Comparison of ENCODE assay signal across 11 mouse cellular contexts in the genomic region with DNA sequence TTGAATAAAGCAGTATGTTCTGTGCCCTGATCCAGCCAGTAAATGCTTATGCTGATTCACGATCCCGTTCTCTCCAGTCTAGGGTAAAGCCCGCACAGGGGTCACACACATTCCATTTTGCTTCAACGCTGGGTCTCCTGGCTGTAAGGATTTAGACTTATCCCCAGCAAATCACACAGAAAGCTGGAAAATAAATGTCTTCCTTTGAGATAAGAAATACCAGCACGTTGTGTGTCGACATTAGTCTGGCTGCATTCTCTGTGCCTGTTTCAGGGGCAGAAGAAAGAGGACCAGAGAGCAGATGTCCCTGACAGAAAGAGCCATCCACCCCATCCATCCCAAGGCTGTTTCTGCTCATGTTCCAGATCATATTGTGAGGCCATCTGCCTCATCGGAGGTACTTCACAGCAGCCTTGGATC. TPM values are rescaled to one million over a fixed set of nuclear protein-coding genes. Genes with fewer than 3 reads are reported as not detected.
DNase-seq lines count a peak whose midpoint lies in the region; ATAC-seq and TF ChIP-seq lines count a peak whose summit lies in the region.
"Had no signal": no experiment of that assay in that cellular context is flagged by ENCODE, and none has a peak within 500 bp of the region (broad histone marks: within the 10 kb centered on the region; RNA-seq: fewer than 3 reads in every experiment).

No protein-coding gene starts in this region.

- TF ChIP-seq CTCF in midbrain, postnatal 0 days (IDR thresholded peaks at IDR 0.05): no peak

- no peaks in the 10 kb centered on the region for H3K36me3 ChIP-seq in kidney, embryonic 15.5 days
- H3K36me3 ChIP-seq in midbrain, postnatal 0 days (ENCODE audit: insufficient read depth, low read length): no peaks in the 10 kb centered on the region
- H3K36me3 ChIP-seq in midbrain, embryonic 16.5 days (ENCODE audit: control insufficient read depth, insufficient read depth, low read length): no peaks in the 10 kb centered on the region
- H3K36me3 ChIP-seq: heart, embryonic 10.5 days; liver, embryonic 13.5 days had no signal

- DNase-seq in kidney, postnatal 10 days: no peak
- DNase-seq in midbrain, postnatal 0 days (ENCODE audit: low spot score): peak; percentile 64
- peak; percentile 95 for DNase-seq in cerebellum, adult 9-11 months
- no peak for DNase-seq in liver
- DNase-seq in urinary bladder, postnatal 25 days (ENCODE audit: low spot score): no peak
- DNase-seq: heart, postnatal 36 days; liver, embryonic 13.5 days; thymus, postnatal 4 days had no signal

- peak overlapping the region; percentile 69; the same call in 1 of the 2 replicates for H3K27ac ChIP-seq in kidney, embryonic 15.5 days
- no peak overlapping the region for H3K27ac ChIP-seq in midbrain, postnatal 0 days (ENCODE audit: low read depth, low read length)
- H3K27ac ChIP-seq in midbrain, embryonic 16.5 days (ENCODE audit: low read length): no peak overlapping the region
- H3K27ac ChIP-seq: heart, embryonic 10.5 days; liver, embryonic 13.5 days had no signal

- 53% methylated on average over 7 of the region's 7 CpGs for WGBS in kidney, embryonic 15.5 days
- 79% methylated on average over 7 of the region's 7 CpGs for WGBS in midbrain, postnatal 0 days
- WGBS in midbrain, embryonic 16.5 days: 73% methylated on average over 7 of the region's 7 CpGs

- H3K27me3 ChIP-seq in kidney, embryonic 15.5 days: no peaks in the 10 kb centered on the region
- no peaks in the 10 kb centered on the region for H3K27me3 ChIP-seq in midbrain, postnatal 0 days (ENCODE audit: insufficient read depth, low read length)
- H3K27me3 ChIP-seq in midbrain, embryonic 16.5 days (ENCODE audit: control insufficient read depth, insufficient read depth, low read depth, low read length): no peaks in the 10 kb centered on the region; the same call in 1 of the 2 replicates
- H3K27me3 ChIP-seq: liver, embryonic 13.5 days had no signal

- peak overlapping the region; percentile 28; the same call in 1 of the 2 replicates for H3K4me2 ChIP-seq in kidney, embryonic 15.5 days
- no peak overlapping the region for H3K4me2 ChIP-seq in midbrain, postnatal 0 days (ENCODE audit: low read depth, low read length, poor library complexity, severe bottlenecking)
- H3K4me2 ChIP-seq in midbrain, embryonic 16.5 days (ENCODE audit: low read length): no peak overlapping the region
- H3K4me2 ChIP-seq: liver, embryonic 13.5 days had no signal

- no peaks in the 10 kb centered on the region for H3K9me3 ChIP-seq in kidney, embryonic 15.5 days (replicated peaks)
- H3K9me3 ChIP-seq in midbrain, postnatal 0 days (ENCODE audit: low read length): no peaks in the 10 kb centered on the region
- no peaks in the 10 kb centered on the region for H3K9me3 ChIP-seq in midbrain, embryonic 16.5 days (replicated peaks; ENCODE audit: control insufficient read depth, low read length, poor library complexity, severe bottlenecking)
- H3K9me3 ChIP-seq: heart, embryonic 10.5 days; liver, embryonic 13.5 days had no signal

- no peak overlapping the region for H3K4me3 ChIP-seq in kidney, embryonic 15.5 days (replicated peaks)
- H3K4me3 ChIP-seq in midbrain, postnatal 0 days (ENCODE audit: low read depth, low read length): no peak overlapping the region
- no peak overlapping the region for H3K4me3 ChIP-seq in midbrain, embryonic 16.5 days (ENCODE audit: low read depth, low read length)
- H3K4me3 ChIP-seq: heart, embryonic 10.5 days; liver, embryonic 13.5 days had no signal

- no peak overlapping the region for H3K9ac ChIP-seq in kidney, embryonic 15.5 days
- no peak overlapping the region for H3K9ac ChIP-seq in midbrain, postnatal 0 days (replicated peaks; ENCODE audit: low read length, poor library complexity, severe bottlenecking)
- H3K9ac ChIP-seq in midbrain, embryonic 16.5 days (ENCODE audit: low read depth, low read length): no peak overlapping the region
- H3K9ac ChIP-seq: liver, embryonic 13.5 days had no signal

- 0 out of 2 replicates have a peak, but pooled peaks have one; percentile 35 for ATAC-seq in kidney, embryonic 15.5 days (replicated peaks; ENCODE audit: low FRiP score)
- ATAC-seq in midbrain, postnatal 0 days (ENCODE audit: low FRiP score): no peak
- no peak for ATAC-seq in midbrain, embryonic 16.5 days

- H3K4me1 ChIP-seq in kidney, embryonic 15.5 days: peaks cover 18% of the 10 kb centered on the region
- H3K4me1 ChIP-seq in midbrain, postnatal 0 days (ENCODE audit: insufficient read depth, low read length): no peaks in the 10 kb centered on the region
- H3K4me1 ChIP-seq in midbrain, embryonic 16.5 days (ENCODE audit: control insufficient read depth, insufficient read depth, low read length): no peaks in the 10 kb centered on the region
- H3K4me1 ChIP-seq: heart, embryonic 10.5 days; liver, embryonic 13.5 days had no signal

RNA-seq across cellular contexts. Expression of a gene that starts 25.1 kb away (rescaled TPM):
- polyA plus RNA-seq in kidney, embryonic 15.5 days (2015; fragmentation: Nextera tagmentation; extraction: Ambion mirVana): 1.9 and 2.9 TPM in 2 replicates
- total RNA-seq in midbrain, postnatal 0 days (2014; rRNA removed): 6.1 and 11.1 TPM in 2 replicates
- polyA plus RNA-seq in midbrain, postnatal 0 days (2015; fragmentation: Nextera tagmentation; extraction: Ambion mirVana): 1.3 and 1.8 TPM in 2 replicates
- 0.98 and 1.6 TPM in 2 replicates for polyA plus RNA-seq in midbrain, embryonic 16.5 days (2015; fragmentation: Nextera tagmentation; extraction: Ambion mirVana)

Comparison
In these comparisons a context has a peak if more than half of its experiments do, and no peak if none do; other contexts are left out.
1. DNase-seq: peak in midbrain, postnatal 0 days (single experiment) and cerebellum, adult 9-11 months (single experiment); none in kidney, postnatal 10 days (single experiment), liver (single experiment) and urinary bladder, postnatal 25 days (single experiment).